Mouse (Mus musculus) urinary bladder, postnatal 36 days (tissue): ENCODE results near the gene Tcn2.
A peak's percentile ranks its signal among the peaks of the same experiment; 100 is the strongest.
"Not testable (repeated sequence)": the region's sequence is repeated elsewhere in the genome, so short reads cannot be mapped to it uniquely, and the experiment has no call there.

Experiments
- DNase-seq, 2 experiments: peaks; one replicate each; pipeline ENCODE4 v3.0.0; 2022; ENCODE audit warnings: low spot score in 2 of 2, mixed read lengths in 1 of 2

Tcn2 gene

GRCm38 (mm10) chr11:3930019-3930418, 1.9 kb downstream of the Tcn2 start:
- no peak for DNase-seq

- DNase-seq, result no peak
Measured at GRCm38 (mm10) chr11:3925916-3926315, 6.0 kb downstream of the Tcn2 start.

- DNase-seq, result no peak
Measured at GRCm38 (mm10) chr11:3922731-3923130, 9.2 kb downstream of the Tcn2 start.

DNA sequence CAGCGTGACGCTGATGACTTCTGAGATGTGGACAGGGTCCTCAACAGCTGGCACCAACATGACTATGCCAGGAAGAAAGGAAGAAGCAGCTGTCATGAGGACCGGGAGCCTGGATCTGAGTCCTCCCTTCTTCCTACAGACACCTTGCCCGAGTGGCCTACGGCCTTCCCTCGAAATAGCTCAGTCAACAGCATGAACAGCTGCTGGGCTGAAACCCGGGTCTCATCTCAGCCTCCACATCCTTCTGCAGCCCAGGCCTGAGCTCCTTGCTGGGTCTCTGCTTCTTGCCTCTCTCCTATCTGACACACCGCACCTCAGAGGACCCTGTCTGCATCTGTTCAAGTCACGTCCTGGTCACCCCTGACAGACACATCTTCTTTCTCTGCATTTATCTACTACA, 9.8 kb downstream of the Tcn2 start:
- DNase-seq, result no peak

DNA sequence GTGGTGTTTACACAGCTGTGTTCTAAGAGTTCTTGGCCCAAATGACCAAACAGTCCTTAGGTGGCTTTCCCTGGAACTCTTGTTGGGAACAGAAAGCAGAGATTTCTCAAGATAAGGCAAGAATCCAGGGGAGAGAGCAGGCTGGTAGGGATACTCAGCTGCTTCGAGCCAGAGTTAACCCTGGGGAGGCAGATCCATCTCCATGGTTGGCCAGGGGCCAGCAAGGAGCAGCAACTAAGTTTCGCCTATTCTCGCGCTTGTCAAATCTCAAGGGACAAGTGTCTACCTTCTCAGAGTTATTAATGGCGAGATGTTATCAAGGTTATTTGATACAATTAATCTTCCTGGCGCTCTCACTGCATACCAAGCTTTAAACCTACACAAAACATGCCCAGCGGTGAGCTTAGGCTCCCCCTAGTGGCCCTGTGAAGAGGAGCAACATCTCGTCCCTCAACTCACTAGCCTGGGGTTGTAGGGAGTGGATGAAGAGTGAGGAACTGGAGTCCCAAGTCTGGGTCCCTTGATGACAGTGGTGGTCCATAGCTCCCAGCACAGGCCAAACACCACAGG, 10.6 kb downstream of the Tcn2 start:
- DNase-seq, result peak; percentile 41 to 54

DNA sequence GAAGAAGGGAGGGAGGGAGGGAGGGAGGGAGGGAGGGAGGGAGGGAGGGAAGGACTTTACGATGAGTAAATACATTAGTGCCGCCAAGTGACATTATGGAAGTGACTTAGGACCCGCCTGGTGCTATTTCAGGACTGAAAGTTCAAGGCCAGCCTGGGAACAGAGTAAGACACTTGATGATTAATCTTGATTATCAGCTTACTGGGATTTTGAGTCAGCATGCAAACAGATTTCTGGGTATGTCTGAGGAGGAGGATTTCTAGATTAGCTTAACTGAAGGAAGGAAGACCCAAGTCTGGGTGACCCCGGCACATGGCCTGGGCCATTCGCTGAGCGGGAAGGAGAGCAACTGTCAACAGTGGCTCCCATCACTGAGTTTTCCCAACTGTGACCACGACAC, 11.5 kb downstream of the Tcn2 start:
- no peak for DNase-seq

DNA sequence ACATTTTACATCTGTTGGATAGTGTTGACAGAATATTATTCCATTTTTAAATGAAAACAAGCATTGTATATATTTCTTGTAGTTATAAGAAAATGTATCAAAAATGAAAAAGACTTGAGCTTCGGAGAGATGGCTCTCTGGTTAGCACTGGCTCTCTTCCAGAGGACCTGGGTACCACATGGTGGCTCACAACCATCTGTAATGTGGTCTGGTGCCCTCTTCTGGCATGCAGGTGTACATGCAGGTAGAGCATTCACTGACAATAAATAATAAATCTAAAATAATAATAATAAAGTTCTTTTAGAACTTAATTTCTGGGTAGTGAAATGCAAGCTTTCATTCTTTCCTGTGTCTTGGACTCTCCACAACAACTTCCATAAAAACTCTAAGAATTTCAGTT, 13.2 kb downstream of the Tcn2 start:
- no peak for DNase-seq

DNA sequence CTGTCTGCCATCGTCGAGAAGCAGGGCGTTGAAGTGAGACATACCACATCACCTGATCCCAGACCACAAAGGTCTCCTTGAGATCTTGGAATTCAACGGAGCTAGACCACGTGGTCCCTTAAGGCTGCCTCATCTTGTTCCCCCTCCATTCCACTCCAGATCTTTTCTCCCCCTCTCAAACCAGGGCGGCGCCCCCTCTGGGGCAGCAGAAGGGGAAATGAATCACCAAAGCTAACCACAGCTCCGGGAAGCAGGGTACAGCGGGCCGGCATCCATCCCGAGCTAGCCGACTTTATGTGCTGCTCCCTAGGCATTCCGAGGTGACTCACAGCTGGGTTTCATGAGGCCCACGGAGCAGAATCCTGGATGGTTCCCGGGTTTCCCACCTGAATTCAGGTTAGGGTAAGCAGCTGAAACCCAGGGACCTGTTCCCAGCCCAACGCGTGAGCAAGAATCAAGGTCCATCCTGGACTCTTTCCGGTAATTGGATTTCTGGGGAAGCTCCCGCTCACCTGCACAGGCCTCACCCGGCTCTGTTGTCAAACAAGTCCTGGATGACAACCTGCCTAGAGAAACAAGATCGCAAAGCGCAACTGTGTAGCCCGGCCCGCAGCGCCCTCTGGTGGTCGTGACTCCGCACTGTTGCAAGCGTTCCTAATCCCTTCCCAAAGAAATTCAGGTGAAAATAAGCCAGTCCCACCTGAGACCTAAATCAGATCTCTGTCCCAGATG, 17.7 kb downstream of the Tcn2 start, which contains the start of gene Slc35e4:
TSS of gene Slc35e4 (minus strand) at position 556 of the 732 bp plus-strand sequence.
- DNase-seq, result peak; percentile 70 to 83

GRCm38 (mm10) chr11:3913316-3914108, 18.4 kb downstream of the Tcn2 start:
- peak; percentile 90 to 95 for DNase-seq

DNA sequence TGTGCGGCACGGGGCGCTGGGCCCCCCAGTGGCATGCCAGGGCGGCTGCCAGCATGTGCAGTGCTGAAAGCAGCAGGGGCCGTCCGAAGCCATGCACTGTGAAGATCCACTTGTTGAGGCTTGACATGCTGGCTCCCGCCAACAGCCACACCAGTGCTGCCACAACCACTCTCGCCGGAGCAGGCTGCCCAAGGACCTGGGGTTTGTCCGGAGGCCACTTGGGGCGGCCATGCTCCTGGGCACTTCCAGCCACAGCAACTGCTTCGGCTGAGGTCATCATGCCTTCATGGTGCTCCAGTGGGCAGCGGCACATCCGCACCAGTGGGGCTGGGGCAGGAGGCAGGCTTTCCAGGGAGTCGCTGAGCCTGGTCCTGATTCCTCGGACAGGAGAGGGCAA, 19.1 kb downstream of the Tcn2 start:
- DNase-seq, result peak in 1 of 2 experiments; percentile 16

- no peak for DNase-seq
Measured at GRCm38 (mm10) chr11:3912100-3912874, 19.7 kb downstream of the Tcn2 start.

GRCm38 (mm10) chr11:3911440-3911839, 20.5 kb downstream of the Tcn2 start:
- DNase-seq, result not testable (repeated sequence)

GRCm38 (mm10) chr11:3910513-3911310, 21.2 kb downstream of the Tcn2 start:
- no peak for DNase-seq

GRCm38 (mm10) chr11:3909236-3909635, 22.7 kb downstream of the Tcn2 start:
- DNase-seq, result no peak

DNA sequence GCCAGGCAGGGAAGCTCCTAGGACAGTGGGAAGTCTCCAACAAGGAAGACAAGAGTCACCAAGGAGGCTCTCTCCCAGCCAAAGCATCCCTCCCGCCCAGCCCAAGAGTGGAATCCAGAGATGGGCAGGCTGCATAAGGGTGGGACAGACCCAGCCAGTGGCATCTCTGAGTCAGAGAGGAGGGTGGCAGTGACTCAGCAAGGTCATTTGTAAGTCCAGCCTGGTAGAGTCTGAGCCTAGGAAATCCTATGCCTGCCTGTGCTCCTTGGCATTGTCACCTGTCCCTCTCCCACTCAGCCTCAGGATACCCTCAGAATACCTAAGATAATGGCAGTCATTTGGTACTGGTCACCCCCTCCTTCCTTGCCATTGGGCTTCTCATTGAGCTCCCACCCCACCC, 26.5 kb downstream of the Tcn2 start:
- no peak for DNase-seq

- DNase-seq, result no peak
Measured at GRCm38 (mm10) chr11:3904673-3905072, 27.3 kb downstream of the Tcn2 start.

DNA sequence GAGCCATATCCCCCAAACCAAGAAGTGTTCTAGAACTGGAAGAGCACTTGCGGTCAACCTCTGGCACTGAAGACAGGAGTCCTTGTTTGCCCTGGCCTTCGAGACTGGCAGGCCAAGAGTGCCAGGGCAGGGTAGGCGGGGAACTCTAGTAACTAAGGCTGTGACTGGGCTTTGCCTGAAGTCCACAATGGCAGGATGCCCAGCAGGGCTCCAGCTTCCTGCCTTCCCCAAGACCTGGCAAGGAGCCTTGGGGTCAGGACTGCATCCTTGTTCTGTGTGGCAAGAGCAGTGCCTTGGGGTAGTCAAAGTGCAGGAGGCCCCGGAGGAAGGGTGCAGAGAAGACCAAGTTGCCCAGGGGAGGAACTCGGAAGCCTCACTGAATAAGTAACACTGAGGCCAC, 28.9 kb downstream of the Tcn2 start:
- DNase-seq, result peak in 1 of 2 experiments; percentile 76

DNA sequence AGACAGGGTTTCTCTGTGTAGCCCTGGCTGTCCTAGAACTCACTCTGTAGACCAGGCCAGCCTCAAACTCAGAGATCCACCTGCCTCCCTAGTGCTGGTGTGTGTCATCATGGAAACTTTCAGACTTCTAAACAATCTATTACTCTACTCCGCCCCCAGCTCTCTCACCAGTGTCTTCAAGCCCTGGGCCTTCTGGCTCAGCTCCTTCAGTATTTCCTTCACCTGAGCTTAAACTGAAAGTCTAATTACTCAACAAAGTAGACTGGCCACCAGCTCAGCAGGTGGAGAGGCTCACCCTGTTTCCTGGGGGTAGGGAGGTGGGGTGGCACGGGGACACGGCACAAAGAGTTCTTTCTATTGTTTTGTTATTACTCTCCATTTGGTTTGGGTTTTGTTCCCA, 29.4 kb downstream of the Tcn2 start:
- DNase-seq, result no peak

GRCm38 (mm10) chr11:3900296-3900695, 31.7 kb downstream of the Tcn2 start:
- no peak for DNase-seq

DNA sequence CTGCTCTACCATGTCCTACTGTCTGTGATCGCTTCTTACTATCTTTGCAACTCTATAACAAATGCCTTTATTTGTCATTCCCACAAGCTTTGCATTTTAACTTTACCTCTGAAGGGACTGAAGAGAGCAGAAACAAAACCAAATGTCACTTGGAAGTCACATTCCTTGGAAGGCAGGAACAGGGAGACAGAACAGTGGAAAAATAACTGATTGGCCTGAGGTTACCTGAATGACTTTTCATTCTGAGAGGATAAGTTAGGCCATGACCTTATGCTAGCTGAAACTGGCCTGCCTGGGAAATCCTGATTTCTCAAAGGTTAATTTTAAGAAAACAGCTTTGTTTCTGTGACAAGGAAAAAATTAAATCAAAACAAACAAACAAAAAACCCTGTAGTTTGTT, 36.0 kb downstream of the Tcn2 start:
- no peak for DNase-seq

DNA sequence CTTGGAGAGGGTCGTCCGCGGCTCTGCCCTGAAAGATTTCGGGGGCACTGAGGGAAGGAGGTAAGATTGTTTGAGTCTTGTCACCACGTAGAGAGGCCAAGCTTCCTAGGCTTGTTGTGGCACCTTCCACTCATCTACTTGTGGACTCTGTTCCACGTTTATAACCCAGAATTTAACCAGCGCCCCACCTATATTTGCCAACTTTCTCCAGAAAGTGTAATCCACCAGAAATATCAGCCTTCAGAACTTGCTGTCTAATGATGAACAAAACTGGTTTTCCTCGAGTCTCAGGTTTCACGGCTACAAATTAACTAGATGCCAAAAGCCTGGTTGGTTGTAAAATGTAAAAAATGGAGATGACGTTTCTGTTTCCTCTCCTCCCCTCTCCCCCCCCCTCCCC, 36.5 kb downstream of the Tcn2 start:
- DNase-seq, result peak in 1 of 2 experiments; percentile 33
